Mouse (Mus musculus): Measurements from ENCODE around the gene Cenpv. TPM values are rescaled to one million over a fixed set of nuclear protein-coding genes. Genes with fewer than 3 reads are reported as not detected.

The Cenpv gene
- 10 to 100 TPM; 41.1 to 44.8 TPM for total RNA-seq (2021)

GRCm38 (mm10) chr11:62539089-62539890 lies at the start of gene Cenpv:
Cenpv (minus strand) TSS chr11:62539261.
- DNase-seq (ENCODE audit: extremely low spot score in 1 of 2, low spot score in 1 of 2) = peak; percentile 67 to 71

DNA sequence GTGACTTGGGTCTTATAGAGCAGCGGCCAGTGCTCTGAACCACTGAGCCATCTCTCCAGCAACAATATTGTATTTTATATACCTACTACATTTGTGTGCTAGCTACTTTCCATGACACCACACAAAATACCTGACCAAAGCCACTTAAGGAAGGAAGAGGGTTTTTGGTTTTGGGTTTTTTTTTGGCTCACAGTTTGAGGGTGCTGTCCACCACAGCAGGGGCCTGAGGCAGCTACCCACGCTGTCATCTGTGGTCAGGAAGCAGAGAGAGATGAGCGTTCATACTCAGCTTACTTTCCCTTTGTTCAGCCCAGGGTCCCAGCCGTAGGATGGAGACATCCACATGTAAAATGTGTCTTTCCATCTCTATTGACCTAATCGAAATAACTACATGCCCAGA lies 48.0 kb upstream of the Cenpv start:
- no peak for DNase-seq (ENCODE audit: extremely low spot score in 1 of 2, low spot score in 1 of 2)

GRCm38 (mm10) chr11:62584671-62585206 lies 45.7 kb upstream of the Cenpv start:
- no peak for DNase-seq (ENCODE audit: extremely low spot score in 1 of 2, low spot score in 1 of 2)

- DNase-seq (ENCODE audit: extremely low spot score in 1 of 2, low spot score in 1 of 2) = no peak
These were observed 44.0 kb upstream of the Cenpv start for GRCm38 (mm10) chr11:62583031-62583430.

DNA sequence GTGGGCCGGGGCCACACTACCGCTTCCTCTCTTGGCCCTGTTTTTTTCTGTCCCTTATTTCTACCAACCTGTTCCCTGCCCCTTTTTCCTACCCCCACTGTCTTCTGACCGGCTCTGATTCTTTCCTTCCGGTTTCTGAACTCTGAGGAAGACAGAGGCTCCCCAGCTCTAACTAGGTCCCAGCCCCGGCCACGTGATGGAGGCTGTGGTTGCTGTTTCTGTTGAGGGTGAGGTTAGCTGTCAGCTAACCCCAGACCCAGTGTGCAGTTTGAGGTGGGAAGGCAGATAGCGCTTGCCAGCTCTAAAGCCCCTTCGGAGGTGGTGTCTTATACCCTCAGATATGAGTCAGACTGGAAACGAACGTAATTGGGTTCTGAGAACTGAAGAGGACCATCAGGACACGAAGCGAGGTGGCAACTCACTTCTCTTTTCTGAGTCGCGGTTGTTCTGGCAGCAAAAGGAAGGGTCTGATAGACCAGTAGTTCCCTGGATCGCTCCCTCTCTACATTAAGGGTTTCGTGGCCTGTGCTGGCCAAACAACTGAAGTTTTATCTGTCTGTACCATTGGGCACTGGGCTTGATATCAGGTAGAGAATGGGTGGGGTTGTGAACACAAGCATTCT lies 37.6 kb upstream of the Cenpv start:
- DNase-seq (ENCODE audit: extremely low spot score in 1 of 2, low spot score in 1 of 2) = peak; percentile 13 to 25

- peak; percentile 31 to 38 for DNase-seq (ENCODE audit: extremely low spot score in 1 of 2, low spot score in 1 of 2)
These were observed 36.8 kb upstream of the Cenpv start for GRCm38 (mm10) chr11:62575659-62576438.

GRCm38 (mm10) chr11:62575297-62575658 lies 36.2 kb upstream of the Cenpv start:
- DNase-seq (ENCODE audit: extremely low spot score in 1 of 2, low spot score in 1 of 2) = peak; percentile 77 to 96

GRCm38 (mm10) chr11:62574703-62575085 lies 35.6 kb upstream of the Cenpv start:
- DNase-seq (ENCODE audit: extremely low spot score in 1 of 2, low spot score in 1 of 2) = no peak

DNA sequence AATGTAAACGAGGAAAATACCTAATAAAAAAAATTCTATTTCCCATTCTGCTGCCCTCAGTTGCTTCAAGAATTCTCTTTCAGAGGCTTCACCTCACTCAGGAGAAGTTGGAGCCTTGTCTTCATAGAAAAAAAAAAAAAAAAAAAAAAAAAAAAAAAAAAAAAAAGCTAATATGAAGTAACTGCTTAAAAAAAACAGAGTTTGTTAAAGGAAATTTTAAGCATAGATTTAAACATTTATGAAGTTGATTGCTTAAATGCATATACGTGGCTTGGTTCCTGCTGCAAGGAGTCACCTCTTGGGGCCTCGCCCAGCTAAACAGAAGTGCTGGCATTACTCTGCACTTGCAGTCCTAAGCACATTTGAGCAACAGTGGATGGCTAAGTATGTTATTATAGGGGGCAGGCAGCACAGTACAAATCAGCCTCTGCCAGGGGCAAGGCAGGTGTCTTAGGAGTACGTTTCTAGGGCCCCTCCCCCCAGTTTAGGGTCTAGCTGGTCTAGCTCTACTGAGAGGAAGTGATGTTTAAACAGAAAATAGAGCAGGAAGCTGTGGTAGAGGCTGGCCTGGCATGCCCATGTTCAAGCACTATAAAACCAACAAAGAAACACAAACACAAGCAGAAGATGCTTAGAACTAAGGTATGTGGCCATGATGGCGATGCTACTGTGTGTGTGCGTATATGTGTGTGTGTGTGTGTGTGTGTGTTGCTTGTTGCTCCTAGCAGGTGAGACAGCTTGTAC lies 35.1 kb upstream of the Cenpv start, which contains the start of gene Trpv2:
Trpv2 (plus strand) TSS at position 528 of the 744 bp plus-strand sequence.
- no peak for DNase-seq (ENCODE audit: extremely low spot score in 1 of 2, low spot score in 1 of 2)

DNA sequence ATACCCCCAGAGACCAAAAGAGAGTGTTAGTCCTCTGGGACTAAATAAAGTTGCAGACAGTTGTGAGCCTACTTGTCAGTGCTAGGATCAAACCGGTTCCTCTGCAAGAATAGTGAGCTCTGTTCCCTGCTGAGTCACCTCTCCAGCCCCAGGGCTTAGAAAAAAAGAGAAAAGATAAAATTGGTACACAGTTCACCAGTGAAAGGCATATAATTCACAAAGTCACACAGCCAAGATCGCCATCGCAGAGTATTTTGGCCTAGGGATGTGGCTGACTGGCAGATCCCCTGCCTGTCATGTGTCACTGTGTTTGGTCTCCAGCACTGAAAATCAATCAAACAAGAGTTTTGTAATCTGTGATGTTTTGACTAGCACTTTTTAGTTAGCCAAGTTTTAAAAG lies 29.2 kb upstream of the Cenpv start:
- no peak for DNase-seq (ENCODE audit: extremely low spot score in 1 of 2, low spot score in 1 of 2)

DNA sequence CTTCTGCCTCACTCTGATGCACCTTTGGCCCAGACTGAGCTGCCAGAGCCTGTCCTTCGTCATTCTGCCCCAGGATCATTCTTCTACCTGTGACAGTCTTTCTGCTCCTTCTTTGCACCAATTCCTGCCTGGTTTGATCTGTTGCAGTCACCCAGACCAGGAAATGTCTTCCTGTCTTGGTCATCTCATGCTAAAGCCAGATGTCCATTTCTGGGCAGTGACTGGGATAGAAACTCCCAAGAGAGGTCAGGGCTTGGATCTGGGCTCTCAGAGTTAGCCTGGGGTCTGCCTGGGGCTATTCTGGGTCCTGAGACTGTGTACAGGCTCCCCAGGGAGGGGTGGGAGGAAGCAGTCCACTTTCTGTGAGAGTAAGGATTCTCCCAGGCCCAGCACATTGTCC lies 27.1 kb upstream of the Cenpv start:
- no peak for DNase-seq (ENCODE audit: extremely low spot score in 1 of 2, low spot score in 1 of 2)

DNA sequence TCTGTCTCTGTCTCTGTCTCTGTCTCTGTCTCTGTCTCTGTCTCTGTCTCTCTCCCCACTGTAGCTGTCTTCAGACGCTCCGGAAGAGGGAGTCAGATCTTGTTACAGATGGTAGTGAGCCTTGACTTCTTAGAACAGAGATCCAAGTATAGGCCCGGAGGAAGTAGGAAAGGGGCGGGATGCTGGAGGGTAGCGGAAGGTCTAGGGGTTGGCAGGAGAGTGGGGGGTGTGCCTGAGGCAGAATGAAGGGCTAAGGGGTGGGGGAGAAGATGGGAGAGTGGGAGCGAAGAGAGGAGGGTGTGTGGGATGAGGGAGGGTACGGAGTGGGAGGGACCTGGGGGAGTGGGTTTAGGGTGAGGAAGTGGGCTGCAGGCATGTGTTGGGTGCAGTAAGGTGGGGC lies 26.7 kb upstream of the Cenpv start:
- no peak for DNase-seq (ENCODE audit: extremely low spot score in 1 of 2, low spot score in 1 of 2)

DNA sequence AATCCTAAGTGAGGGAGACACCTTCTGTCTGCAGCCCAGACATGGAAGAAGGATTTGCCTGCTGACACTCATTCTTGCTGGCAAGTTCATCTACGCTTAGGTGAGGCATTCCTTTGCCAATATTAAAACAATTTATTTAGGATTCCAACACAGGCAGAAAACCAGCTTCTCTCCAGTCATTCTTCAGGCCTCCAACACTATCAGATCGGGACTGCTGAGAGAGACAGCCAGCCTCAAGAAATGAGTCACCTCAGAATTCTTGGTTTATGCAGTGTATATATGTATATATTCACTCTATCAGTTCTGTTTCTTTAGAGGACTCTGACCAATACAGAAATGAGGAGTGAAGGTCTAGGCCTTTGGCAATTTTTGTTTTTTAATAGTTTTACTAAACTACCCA lies 24.5 kb upstream of the Cenpv start:
- no peak for DNase-seq (ENCODE audit: extremely low spot score in 1 of 2, low spot score in 1 of 2)

DNA sequence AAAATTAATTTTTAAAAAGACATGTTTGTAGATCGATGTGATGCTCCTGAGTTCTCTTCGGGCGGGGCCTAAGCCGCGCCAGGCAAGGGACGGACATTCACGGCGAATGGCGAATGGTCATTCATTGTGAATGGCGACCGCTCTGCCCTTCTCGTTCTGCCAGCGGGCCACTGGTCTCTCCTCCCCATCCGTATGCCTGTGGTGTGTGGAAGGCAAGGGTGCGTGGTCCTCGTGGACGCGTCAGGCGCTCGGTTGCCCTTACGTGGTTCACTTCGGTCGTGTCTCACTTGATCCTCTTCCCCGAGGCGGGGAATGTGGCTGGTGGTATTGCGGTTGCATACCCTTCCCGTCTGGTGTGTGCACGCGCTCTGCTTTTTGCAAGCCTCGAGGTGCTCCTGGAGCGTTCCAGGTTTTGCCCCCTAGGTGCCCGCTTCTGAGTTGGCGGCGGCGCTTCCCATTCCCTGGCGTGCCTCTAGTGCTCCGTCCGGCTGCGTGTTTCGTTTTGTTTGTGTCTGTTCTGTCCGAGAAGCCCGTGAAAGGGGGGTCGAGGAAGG lies 21.5 kb upstream of the Cenpv start:
- no peak for DNase-seq (ENCODE audit: extremely low spot score in 1 of 2, low spot score in 1 of 2)

- DNase-seq (ENCODE audit: extremely low spot score in 1 of 2, low spot score in 1 of 2) = no peak
These were observed 20.0 kb upstream of the Cenpv start for GRCm38 (mm10) chr11:62558961-62559646.

DNA sequence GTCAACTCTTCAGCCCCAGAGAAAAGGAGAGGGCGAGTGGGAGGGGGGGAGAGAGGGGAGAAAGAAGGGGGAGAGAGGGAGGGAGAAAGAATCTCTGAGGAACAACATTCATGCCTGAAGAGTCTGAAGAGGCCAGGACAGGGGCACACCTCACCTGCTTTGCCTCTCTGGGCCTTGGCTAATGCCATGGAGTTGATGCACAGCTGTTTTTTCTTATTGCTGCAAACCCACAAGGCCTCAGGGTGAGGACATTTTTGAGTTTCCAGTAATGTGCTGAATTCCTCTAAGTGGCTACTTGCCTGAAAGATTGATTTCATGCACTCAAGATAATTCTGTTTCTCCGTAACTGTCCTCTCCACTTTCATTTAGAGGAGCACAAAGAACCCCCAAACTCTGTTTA lies 19.1 kb upstream of the Cenpv start:
- no peak for DNase-seq (ENCODE audit: extremely low spot score in 1 of 2, low spot score in 1 of 2)

GRCm38 (mm10) chr11:62557205-62557604 lies 18.1 kb upstream of the Cenpv start:
- DNase-seq (ENCODE audit: extremely low spot score in 1 of 2, low spot score in 1 of 2) = no peak

DNA sequence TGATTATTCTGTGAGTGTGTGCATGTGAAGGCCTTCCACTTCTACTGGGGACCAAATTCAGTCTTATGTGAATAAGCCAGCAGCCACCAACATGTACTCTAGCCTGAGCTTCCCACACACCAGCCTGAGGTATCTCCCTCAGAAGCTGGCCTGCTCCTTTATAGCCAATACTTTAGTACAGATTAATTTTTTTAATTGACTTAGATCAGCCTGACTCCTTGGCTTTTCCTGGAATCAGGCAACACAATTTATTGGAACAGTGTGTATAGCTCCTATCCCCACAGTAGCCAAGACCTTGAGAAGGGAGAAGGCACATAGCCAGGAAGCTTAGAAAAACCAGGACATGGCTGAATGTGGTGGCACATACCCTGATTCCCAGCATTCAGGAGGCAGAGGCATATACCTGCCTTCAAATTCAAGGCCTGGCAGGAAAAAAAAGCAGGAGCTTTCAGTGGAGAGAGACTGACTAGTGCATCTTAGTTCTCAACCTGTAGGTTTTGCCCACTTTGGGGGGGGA lies 16.9 kb upstream of the Cenpv start:
- no peak for DNase-seq (ENCODE audit: extremely low spot score in 1 of 2, low spot score in 1 of 2)

- no peak for DNase-seq (ENCODE audit: extremely low spot score in 1 of 2, low spot score in 1 of 2)
These were observed 16.0 kb upstream of the Cenpv start for GRCm38 (mm10) chr11:62554934-62555517.

Measured in layer of hippocampus, postnatal 25 days (tissue).